Mouse (Mus musculus): ENCODE measurements around the gene Gm30191. TPM values are rescaled to one million over a fixed set of nuclear protein-coding genes. Genes with fewer than 3 reads are reported as not detected.
A peak's percentile ranks its signal among the peaks of the same experiment; 100 is the strongest.

Gene Gm30191
- polyA plus RNA-seq, 1 experiment from 2014 or later = not detected

DNA sequence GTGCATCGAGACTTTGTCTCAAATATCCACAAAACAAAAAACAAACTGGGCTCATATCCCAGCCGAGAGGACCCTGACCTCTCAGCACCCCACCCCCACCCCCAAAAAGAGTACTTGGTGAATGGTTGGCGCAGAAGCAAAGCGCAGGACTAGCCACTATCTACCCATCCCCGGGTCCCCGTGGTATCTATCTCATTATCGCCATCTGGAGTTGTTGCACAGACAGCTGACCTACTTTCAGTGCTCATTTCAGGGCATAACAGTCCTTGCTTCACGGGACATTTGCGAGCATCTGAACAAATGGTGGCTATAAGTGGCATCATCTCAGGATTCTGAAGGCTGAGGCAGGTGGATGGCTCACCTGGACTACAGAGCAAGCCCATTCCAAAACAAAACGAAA lies 8.0 kb upstream of the Gm30191 start:
- Histone ChIP-seq H3K27me3 (replicated peaks) (peaks cover 4% of the 10 kb centered on the region; the same call in 1 of the 2 replicates), H3K36me3 (no peaks in the 10 kb centered on the region), H3K4me1 (replicated peaks) (no peaks in the 10 kb centered on the region), H3K9ac (no peak overlapping the region), H3K4me2 (replicated peaks) (peak overlapping the region; percentile 56), H3K27ac (no peak overlapping the region), H3K9me3 (no peaks in the 10 kb centered on the region), H3K4me3 (replicated peaks) (peak overlapping the region; percentile 46)
- 11% methylated on average over 10 of the region's 10 CpGs for WGBS
- ATAC-seq = peak; percentile 5; the same call in 1 of the 2 replicates

GRCm38 (mm10) chr4:134243516-134244250 lies 3.1 kb upstream of the Gm30191 start, which contains the start of gene E130218I03Rik:
Gene E130218I03Rik, plus strand, starts transcription at chr4:134243662.
- Histone ChIP-seq H3K4me2 (replicated peaks) (peak within 1 kb of the TSS; percentile 84), H3K36me3 (no peaks in the 10 kb centered on the region), H3K4me3 (replicated peaks) (peak within 1 kb of the TSS; percentile 74), H3K9me3 (no peaks in the 10 kb centered on the region), H3K4me1 (replicated peaks) (peaks cover 13% of the 10 kb centered on the region), H3K9ac (peak within 1 kb of the TSS; percentile 78; the same call in 1 of the 2 replicates), H3K27ac (no peak within 1 kb of the TSS), H3K27me3 (replicated peaks) (peaks cover 12% of the 10 kb centered on the region)
- 94% methylated on average over 17 of the region's 17 CpGs for WGBS
- no peak for ATAC-seq

DNA sequence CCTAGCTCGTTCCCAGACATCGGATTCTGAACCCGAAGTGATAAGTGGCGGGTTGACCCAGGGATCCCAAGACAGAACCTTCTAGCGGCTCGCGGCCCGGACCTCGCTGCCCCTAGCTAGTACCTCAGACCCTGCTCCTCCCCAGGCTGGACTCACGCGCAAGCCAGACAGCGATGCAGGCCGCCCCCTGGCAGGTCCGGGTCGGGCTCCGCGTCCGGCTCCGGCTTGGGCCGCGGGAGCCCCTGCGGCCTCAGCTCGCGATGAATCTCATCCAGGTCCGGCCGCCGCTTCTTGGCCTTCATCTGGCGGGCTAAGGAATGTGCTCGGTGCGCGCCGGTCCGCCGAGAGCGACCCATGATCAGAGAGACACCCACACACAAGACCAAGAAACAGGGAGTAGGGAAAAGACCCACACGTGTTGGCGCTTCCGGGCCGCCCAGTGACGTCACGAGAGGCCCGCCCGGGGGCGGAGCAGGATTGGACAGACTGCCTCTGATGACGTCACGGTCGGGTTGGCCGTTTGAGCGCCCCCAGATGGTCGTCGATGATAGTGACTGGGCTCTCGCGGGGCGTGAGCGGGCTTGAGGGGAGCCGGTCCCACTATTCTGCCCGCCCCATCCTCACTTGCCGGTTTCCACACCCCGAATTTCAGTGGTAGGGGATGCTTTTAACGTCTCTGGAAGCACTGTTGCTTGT lies 1.4 kb upstream of the Gm30191 start, which contains the start of gene Zfp593:
Gene Zfp593 (minus strand): TSS at position 445 of the 696 bp plus-strand sequence.
- WGBS = under 1% methylated on average over 60 of the region's 60 CpGs
- Histone ChIP-seq H3K27ac (no peak within 1 kb of the TSS), H3K4me1 (replicated peaks) (peaks cover 22% of the 10 kb centered on the region), H3K36me3 (no peaks in the 10 kb centered on the region), H3K9ac (peak within 1 kb of the TSS; percentile 78), H3K4me3 (replicated peaks) (peak within 1 kb of the TSS; percentile 74), H3K27me3 (replicated peaks) (peaks cover 22% of the 10 kb centered on the region), H3K9me3 (no peaks in the 10 kb centered on the region), H3K4me2 (replicated peaks) (peak within 1 kb of the TSS; percentile 84)
- peak; percentile 88 for ATAC-seq

DNA sequence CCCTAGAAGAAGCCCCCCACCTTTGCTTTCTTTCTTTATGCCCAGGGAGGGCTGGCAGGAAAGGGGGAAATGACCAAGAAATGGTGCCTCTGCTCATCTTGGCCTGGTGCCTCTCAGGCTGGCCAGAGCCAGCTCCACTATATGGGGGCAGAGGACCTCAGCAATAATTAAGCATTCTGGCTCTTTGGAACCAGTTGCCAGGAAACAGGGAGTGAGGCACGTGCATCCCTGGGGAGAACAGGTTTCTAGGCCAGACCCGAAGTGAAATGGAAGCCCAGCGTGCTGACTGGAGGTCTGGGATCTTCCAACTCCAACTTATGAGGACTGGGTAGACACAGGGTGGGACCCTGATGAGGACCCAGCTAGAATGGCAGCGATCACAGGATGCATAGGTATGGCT lies 479 bp upstream of the Gm30191 start:
- Histone ChIP-seq H3K27ac (no peak overlapping the region), H3K36me3 (no peaks in the 10 kb centered on the region), H3K4me3 (replicated peaks) (no peak overlapping the region), H3K9ac (no peak overlapping the region), H3K4me1 (replicated peaks) (peaks cover 31% of the 10 kb centered on the region), H3K9me3 (no peaks in the 10 kb centered on the region), H3K4me2 (replicated peaks) (no peak overlapping the region), H3K27me3 (replicated peaks) (peaks cover 32% of the 10 kb centered on the region)
- WGBS = 43% methylated on average over 4 of the region's 4 CpGs
- ATAC-seq = no peak

- 1% methylated on average over 30 of the region's 30 CpGs for WGBS
- H3K27me3 ChIP-seq (replicated peaks) = peaks cover 59% of the 10 kb centered on the region
- H3K4me3 ChIP-seq (replicated peaks) = peak overlapping the region; percentile 36
- no peaks in the 10 kb centered on the region for H3K36me3 ChIP-seq
- H3K27ac ChIP-seq = no peak overlapping the region
- peak overlapping the region; percentile 40; the same call in 1 of the 2 replicates for H3K9ac ChIP-seq
- peak overlapping the region; percentile 98 for H3K4me2 ChIP-seq (replicated peaks)
- no peaks in the 10 kb centered on the region for H3K9me3 ChIP-seq
- H3K4me1 ChIP-seq (replicated peaks) = peaks cover 43% of the 10 kb centered on the region
- ATAC-seq = peak; percentile 55; the same call in 1 of the 2 replicates
Measured at GRCm38 (mm10) chr4:134249651-134250050, 2.9 kb downstream of the Gm30191 start.

DNA sequence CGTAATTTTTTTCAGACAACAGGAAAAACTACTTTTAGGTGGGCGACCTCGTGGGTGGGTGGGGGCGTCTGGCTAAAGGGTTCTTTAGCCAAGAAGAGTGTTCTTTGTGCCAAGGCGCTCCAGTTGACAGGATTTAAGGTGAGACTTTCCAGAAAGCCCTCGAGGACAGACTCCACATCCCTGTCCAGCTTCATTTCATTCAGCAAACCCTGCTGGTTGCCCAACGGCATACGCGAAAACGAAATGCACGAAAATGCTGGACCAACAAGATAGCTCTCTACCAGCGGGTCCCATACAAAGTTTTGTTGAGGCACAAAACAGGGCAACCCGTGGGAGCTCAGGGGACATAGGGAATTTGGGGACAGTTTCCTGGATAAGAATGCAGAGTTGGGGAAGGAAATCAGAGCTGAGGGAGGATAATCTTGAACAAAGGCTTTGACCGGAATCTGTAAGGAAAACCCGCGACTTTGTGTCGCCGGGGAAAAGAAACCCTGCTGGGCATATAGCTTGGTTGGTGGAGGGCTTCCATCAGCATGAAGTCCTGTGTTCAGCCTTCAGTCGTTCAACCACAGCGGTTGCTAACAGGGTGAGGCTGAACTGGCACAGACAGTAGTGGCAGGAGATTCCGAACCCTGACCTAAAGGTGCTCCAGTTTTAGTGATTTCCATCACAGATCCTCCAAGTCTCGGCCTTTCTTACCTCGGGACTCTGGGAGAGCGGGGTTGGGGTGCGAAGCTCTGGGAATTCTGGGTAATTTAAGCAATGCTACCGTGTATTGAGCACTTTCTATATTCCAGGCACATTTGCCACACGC lies 3.6 kb downstream of the Gm30191 start:
- peaks cover 45% of the 10 kb centered on the region for H3K4me1 ChIP-seq (replicated peaks)
- no peaks in the 10 kb centered on the region for H3K36me3 ChIP-seq
- no peaks in the 10 kb centered on the region for H3K9me3 ChIP-seq
- no peak overlapping the region for H3K27ac ChIP-seq
- peak overlapping the region; percentile 40; the same call in 1 of the 2 replicates for H3K9ac ChIP-seq
- H3K4me2 ChIP-seq (replicated peaks) = peak overlapping the region; percentile 98
- no peak for ATAC-seq
- H3K27me3 ChIP-seq (replicated peaks) = peaks cover 59% of the 10 kb centered on the region
- 25% methylated on average over 27 of the region's 27 CpGs for WGBS
- peak overlapping the region; percentile 50 for H3K4me3 ChIP-seq (replicated peaks)

- Histone ChIP-seq H3K4me3 (replicated peaks) (peak overlapping the region; percentile 50), H3K36me3 (no peaks in the 10 kb centered on the region), H3K9ac (peak overlapping the region; percentile 34), H3K27ac (no peak overlapping the region), H3K9me3 (no peaks in the 10 kb centered on the region), H3K27me3 (replicated peaks) (peaks cover 59% of the 10 kb centered on the region), H3K4me2 (replicated peaks) (peak overlapping the region; percentile 98), H3K4me1 (replicated peaks) (peaks cover 48% of the 10 kb centered on the region)
- WGBS = 22% methylated on average over 10 of the region's 10 CpGs
- ATAC-seq = no peak
Measured at GRCm38 (mm10) chr4:134250930-134251240, 4.2 kb downstream of the Gm30191 start.

DNA sequence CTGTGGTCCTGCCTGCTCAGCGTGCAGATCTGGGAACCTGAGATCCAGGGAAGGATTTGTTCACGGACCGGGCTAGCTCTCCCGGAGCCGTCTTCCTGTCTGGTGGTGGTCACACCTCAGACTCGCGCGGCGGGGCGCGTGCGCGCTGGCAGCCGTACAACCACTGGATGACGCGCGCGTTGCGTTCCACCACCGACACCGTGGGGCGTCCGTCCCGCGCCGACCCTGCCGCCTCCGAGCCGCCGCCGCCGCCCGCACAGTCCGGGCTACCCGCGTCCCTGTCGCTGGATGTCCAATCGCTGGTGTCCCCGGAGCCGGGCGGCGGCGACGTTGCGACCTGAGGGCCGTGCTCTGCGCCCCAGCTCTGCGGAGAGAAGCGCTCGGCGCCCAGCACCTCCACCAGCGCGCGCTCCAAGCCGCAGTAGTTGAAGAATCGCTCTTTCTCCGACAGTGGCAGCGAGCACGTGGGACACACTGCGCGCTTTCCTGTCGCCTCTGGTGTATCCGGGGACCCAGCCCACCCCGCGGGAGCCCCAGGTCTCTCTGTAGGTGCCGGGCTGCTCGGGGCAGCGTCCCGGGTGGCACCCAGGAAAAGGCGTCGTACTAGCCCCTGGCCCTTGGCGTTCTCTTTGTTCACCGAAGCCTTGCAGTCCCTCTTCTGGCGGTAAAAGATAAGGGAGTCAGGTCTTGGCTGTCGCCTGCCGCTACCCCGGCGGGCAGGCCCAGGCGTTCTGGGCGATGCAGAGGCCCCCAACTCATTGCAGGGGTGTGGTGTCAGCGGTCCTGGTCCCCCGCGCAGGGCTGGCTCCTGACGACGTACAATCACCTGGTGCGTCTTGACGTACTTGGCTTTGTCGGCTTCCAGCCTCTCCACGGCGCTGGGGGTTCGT lies 4.8 kb downstream of the Gm30191 start:
- Histone ChIP-seq H3K4me1 (replicated peaks) (peaks cover 48% of the 10 kb centered on the region), H3K4me2 (replicated peaks) (peak overlapping the region; percentile 98), H3K9ac (peak overlapping the region; percentile 34), H3K9me3 (no peaks in the 10 kb centered on the region), H3K27me3 (replicated peaks) (peaks cover 59% of the 10 kb centered on the region), H3K27ac (no peak overlapping the region), H3K36me3 (no peaks in the 10 kb centered on the region), H3K4me3 (replicated peaks) (peak overlapping the region; percentile 50)
- 0 out of 2 replicates have a peak, but pooled peaks have one; percentile 18 for ATAC-seq
- 2% methylated on average over 91 of the region's 91 CpGs for WGBS

- Histone ChIP-seq H3K27ac (no peak overlapping the region), H3K4me1 (replicated peaks) (peaks cover 51% of the 10 kb centered on the region), H3K4me2 (replicated peaks) (peak overlapping the region; percentile 98), H3K9me3 (no peaks in the 10 kb centered on the region), H3K27me3 (replicated peaks) (peaks cover 59% of the 10 kb centered on the region), H3K9ac (peak overlapping the region; percentile 34), H3K36me3 (no peaks in the 10 kb centered on the region), H3K4me3 (replicated peaks) (peak overlapping the region; percentile 50)
- WGBS = 16% methylated on average over 22 of the region's 22 CpGs
- ATAC-seq = no peak
Measured at GRCm38 (mm10) chr4:134252131-134252910, 5.6 kb downstream of the Gm30191 start.

DNA sequence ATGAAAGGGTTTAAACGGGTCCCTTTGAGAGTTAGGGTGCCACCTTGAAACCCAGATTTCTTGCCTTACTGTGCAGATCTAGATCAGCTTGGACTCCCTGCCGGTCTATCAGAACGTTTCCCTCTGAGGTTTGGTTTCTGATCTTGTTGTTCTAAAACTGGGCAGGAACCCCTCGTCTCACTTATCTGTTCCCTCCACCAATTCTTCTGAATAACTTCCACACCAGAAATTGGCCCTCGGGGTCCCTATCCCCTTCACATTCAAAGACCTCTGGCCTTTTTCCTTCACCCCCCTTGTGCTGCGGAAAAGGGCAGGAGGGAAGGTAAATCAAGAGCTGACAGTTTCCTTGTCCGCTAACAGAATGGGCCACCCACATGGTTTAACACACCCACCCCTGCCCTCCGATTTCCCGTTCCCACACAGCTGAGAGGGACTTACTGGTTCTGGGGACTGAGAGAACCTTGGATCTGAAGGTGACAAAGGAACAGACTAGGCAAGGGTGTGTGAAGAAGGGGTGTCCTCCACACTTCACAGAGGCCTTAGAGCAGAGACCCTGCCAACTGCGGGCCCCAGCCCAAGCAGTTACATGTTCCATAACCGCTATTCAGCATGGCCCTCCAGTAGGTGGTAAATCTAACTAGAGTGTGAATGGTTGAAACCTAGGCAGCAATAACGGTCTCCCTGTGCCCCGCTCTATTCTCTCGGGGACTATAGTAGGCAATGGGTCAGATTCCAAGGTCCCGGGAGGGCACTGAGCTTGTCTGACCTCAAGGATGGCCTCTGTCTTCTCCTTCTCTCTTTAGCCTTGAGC lies 6.4 kb downstream of the Gm30191 start:
- no peak overlapping the region for H3K27ac ChIP-seq
- 21% methylated on average over 15 of the region's 15 CpGs for WGBS
- peak overlapping the region; percentile 50 for H3K4me3 ChIP-seq (replicated peaks)
- H3K36me3 ChIP-seq = no peaks in the 10 kb centered on the region
- peak overlapping the region; percentile 21; the same call in 1 of the 2 replicates for H3K9ac ChIP-seq
- no peaks in the 10 kb centered on the region for H3K9me3 ChIP-seq
- ATAC-seq = no peak
- peaks cover 54% of the 10 kb centered on the region for H3K4me1 ChIP-seq (replicated peaks)
- H3K4me2 ChIP-seq (replicated peaks) = peak overlapping the region; percentile 98
- H3K27me3 ChIP-seq (replicated peaks) = peaks cover 52% of the 10 kb centered on the region
